Comparison of ENCODE assay signal across 19 mouse cellular contexts in genomic region chr4:128917119-128917518, GRCm38 (mm10). TPM values are rescaled to one million over a fixed set of nuclear protein-coding genes. Genes with fewer than 3 reads are reported as not detected.
"Had no signal": no experiment of that assay in that cellular context is flagged by ENCODE, and none has a peak within 500 bp of the region (broad histone marks: within the 10 kb centered on the region; RNA-seq: fewer than 3 reads in every experiment).

No protein-coding gene starts in this region.

- H3K27ac ChIP-seq: intestine, embryonic 15.5 days; limb, embryonic 12.5 days; limb, embryonic 15.5 days; liver, embryonic 14.5 days; midbrain, embryonic 10.5 days; midbrain, embryonic 13.5 days; neural tube, embryonic 13.5 days had no signal

- H3K4me2 ChIP-seq: intestine, embryonic 15.5 days; limb, embryonic 12.5 days; limb, embryonic 15.5 days; liver, embryonic 11.5 days; midbrain, embryonic 13.5 days; neural tube, embryonic 13.5 days had no signal

- H3K4me3 ChIP-seq: intestine, embryonic 15.5 days; limb, embryonic 12.5 days; limb, embryonic 15.5 days; megakaryocyte, embryonic 14.5 days; midbrain, embryonic 10.5 days; midbrain, embryonic 13.5 days; myocyte; neural tube, embryonic 13.5 days had no signal

- H3K9me3 ChIP-seq: intestine, embryonic 15.5 days; limb, embryonic 12.5 days; limb, embryonic 15.5 days; megakaryocyte, embryonic 14.5 days; midbrain, embryonic 10.5 days; midbrain, embryonic 13.5 days; neural tube, embryonic 13.5 days had no signal

- H3K27me3 ChIP-seq: intestine, embryonic 15.5 days; limb, embryonic 15.5 days had no signal

- H3K4me1 ChIP-seq: megakaryocyte, embryonic 14.5 days; midbrain, embryonic 10.5 days had no signal

- DNase-seq: kidney, adult 11 months; kidney, adult 8-10 months; kidney, postnatal 14 days; kidney, postnatal 4 days; left cerebral cortex, postnatal 4 days; liver, postnatal 0 days; thymus, postnatal 25 days had no signal

- H3K36me3 ChIP-seq: intestine, embryonic 15.5 days; limb, embryonic 12.5 days; limb, embryonic 15.5 days; midbrain, embryonic 10.5 days; midbrain, embryonic 13.5 days had no signal

- H3K9ac ChIP-seq: intestine, embryonic 15.5 days; limb, embryonic 12.5 days; limb, embryonic 15.5 days; liver, embryonic 14.5 days; liver, postnatal 0 days; midbrain, embryonic 13.5 days; neural tube, embryonic 13.5 days had no signal

- ATAC-seq: intestine, embryonic 15.5 days; liver, postnatal 0 days; midbrain, embryonic 13.5 days; midbrain, embryonic 16.5 days had no signal

RNA-seq across cellular contexts. Expression of gene Azin2, which starts 45.1 kb away (rescaled TPM):
- total RNA-seq: neutrophil, adult 5-6 weeks had no signal
